14 mouse cellular contexts compared by ENCODE assay signal in genomic region chr4:150846316-150846715, GRCm38 (mm10).
"Had no signal": no experiment of that assay in that cellular context is flagged by ENCODE, and none has a peak within 500 bp of the region (broad histone marks: within the 10 kb centered on the region; RNA-seq: fewer than 3 reads in every experiment).

No protein-coding gene starts in this region.

- H3K4me3 ChIP-seq: layer of hippocampus, adult 2 months; limb, embryonic 12.5 days; liver, embryonic 13.5 days; lung, embryonic 15.5 days; megakaryocyte, embryonic 14.5 days; midbrain, embryonic 12.5 days had no signal

- H3K4me1 ChIP-seq: liver, embryonic 13.5 days had no signal

- H3K27ac ChIP-seq: layer of hippocampus, adult 2 months; limb, embryonic 12.5 days; liver, embryonic 13.5 days; lung, embryonic 15.5 days; macrophage; midbrain, embryonic 12.5 days; stomach, postnatal 0 days had no signal

- H3K9ac ChIP-seq: limb, embryonic 12.5 days; liver, embryonic 13.5 days; liver, postnatal 0 days; lung, embryonic 15.5 days; midbrain, embryonic 12.5 days had no signal

- DNase-seq: kidney, postnatal 10 days; kidney, postnatal 4 days; liver; liver, embryonic 13.5 days; liver, postnatal 0 days; lung, postnatal 14 days; thymus, postnatal 14 days had no signal

- H3K4me2 ChIP-seq: limb, embryonic 12.5 days; liver, embryonic 13.5 days; lung, embryonic 15.5 days; midbrain, embryonic 12.5 days had no signal

- H3K9me3 ChIP-seq: limb, embryonic 12.5 days; liver, embryonic 13.5 days; lung, embryonic 15.5 days; megakaryocyte, embryonic 14.5 days; midbrain, embryonic 12.5 days had no signal

- H3K27me3 ChIP-seq: limb, embryonic 12.5 days; liver, embryonic 13.5 days; lung, embryonic 15.5 days had no signal

- ATAC-seq: liver, postnatal 0 days had no signal

- H3K36me3 ChIP-seq: limb, embryonic 12.5 days; liver, embryonic 13.5 days; lung, embryonic 15.5 days; midbrain, embryonic 12.5 days had no signal
